Mouse (Mus musculus): ENCODE results near the gene Pald1. TPM values are rescaled to one million over a fixed set of nuclear protein-coding genes. Genes with fewer than 3 reads are reported as not detected.

Gene Pald1
- total RNA-seq, 2 experiments from 2014 or later = 4.0 to 7.2 TPM

GRCm38 (mm10) chr10:61378050-61378449 is 5.3 kb downstream of the Pald1 start:
- intact Hi-C loops (cut with DNase I) = no loop called here
- Histone ChIP-seq H3K4me3 (no peak overlapping the region), H3K27ac (peak overlapping the region; percentile 2; the same call in 1 of the 2 replicates)
- DNase-seq = no peak
- TF ChIP-seq CTCF (IDR thresholded peaks at IDR 0.05) = no peak

DNA sequence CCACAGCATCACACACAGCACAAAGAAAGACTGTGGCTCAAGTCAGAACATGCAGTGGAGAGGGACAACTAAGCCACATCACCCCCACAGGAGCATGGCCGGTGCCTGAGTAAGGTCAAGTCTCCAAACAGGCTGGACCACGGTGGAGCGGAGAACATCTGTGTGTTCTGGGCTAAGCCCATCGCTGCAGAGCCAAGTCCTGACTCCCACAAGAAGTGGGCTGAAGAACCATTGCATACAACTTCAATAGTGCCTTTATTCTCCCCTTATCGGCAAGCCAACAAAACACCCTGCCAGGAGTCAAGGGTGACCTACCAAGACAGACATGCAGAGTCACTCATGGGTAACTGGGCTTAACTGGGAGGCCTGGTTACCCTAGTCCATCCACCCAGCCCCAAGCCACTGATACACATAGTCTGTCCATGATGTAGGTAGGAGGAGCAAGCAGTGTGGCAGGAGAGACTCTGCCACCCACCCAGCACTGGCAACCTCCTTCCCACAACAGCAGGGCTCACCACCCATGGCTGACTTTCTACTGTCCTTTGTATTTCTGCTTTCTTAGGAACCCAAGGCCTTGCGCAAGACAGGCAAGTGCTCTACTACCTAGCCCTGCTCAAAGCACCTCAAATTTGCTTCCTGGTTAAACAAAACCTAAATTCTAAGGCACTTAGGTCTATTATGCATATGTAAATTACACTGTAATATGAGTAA is 8.4 kb downstream of the Pald1 start:
- H3K4me3 ChIP-seq = no peak overlapping the region
- intact Hi-C loops (cut with DNase I) = no loop called here
- no peak for DNase-seq
- TF ChIP-seq CTCF (IDR thresholded peaks at IDR 0.05) = no peak
- peak overlapping the region; percentile 48 for H3K27ac ChIP-seq

GRCm38 (mm10) chr10:61374076-61374475 is 9.3 kb downstream of the Pald1 start:
- H3K27ac ChIP-seq = peak overlapping the region; percentile 48
- TF ChIP-seq CTCF (IDR thresholded peaks at IDR 0.05) = no peak
- intact Hi-C loops (cut with DNase I) = no loop called here
- no peak overlapping the region for H3K4me3 ChIP-seq
- DNase-seq = peak; percentile 50

DNA sequence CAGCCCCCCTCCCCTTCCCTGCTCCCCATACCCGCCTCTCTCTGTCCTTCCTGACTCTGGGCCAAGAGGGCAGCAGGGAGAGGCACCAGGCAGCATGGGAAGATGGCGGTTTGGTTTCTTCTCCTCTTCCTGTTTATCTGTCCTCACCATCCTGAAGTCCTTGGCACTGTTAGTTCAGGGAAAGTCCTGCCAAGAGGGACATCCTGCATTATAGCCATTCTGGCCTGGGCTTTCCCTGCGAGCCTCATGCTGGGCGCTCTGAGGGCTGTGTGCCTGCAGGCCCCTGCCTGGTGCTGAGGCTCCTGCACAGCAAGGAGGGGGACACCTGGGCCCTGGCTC is 10.8 kb downstream of the Pald1 start:
- intact Hi-C loops (cut with DNase I) = no loop called here
- no peak for TF ChIP-seq CTCF (IDR thresholded peaks at IDR 0.05)
- peak overlapping the region; percentile 78 for H3K27ac ChIP-seq
- no peak overlapping the region for H3K4me3 ChIP-seq
- DNase-seq = no peak

DNA sequence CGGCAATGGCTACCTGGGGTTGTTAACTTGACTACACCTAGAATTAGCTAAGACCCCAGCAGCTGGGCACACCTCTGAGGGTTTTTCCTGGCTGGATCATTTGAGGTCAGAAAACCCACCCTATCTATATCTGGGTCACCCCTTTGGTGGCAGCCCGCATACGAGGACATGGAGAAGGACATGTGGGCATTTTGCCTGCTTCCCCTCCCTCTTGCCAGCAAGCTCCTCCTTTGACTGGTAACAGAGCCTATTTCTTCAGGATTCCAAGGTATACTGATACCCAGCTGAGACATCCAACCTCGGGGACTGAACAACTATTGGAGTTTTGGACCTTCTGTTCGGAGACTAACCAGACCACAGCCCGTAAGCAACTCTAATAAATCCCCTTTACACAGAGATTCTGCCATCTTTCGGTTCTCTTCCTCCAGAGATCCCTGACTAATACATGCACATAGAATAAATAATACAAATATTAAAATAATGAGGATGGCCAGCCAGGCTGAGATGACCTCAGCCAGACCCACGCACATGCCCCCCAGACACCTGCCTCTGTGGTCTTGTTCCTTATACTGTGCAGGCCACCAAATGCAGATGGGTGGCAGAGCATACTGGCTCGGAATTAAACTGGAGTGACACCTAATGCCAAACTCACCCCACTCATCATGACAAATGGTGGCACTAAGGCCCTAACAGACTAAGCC is 11.3 kb downstream of the Pald1 start:
- peak overlapping the region; percentile 78 for H3K27ac ChIP-seq
- intact Hi-C loops (cut with DNase I) = no loop called here
- DNase-seq = no peak
- H3K4me3 ChIP-seq = no peak overlapping the region
- no peak for TF ChIP-seq CTCF (IDR thresholded peaks at IDR 0.05)

DNA sequence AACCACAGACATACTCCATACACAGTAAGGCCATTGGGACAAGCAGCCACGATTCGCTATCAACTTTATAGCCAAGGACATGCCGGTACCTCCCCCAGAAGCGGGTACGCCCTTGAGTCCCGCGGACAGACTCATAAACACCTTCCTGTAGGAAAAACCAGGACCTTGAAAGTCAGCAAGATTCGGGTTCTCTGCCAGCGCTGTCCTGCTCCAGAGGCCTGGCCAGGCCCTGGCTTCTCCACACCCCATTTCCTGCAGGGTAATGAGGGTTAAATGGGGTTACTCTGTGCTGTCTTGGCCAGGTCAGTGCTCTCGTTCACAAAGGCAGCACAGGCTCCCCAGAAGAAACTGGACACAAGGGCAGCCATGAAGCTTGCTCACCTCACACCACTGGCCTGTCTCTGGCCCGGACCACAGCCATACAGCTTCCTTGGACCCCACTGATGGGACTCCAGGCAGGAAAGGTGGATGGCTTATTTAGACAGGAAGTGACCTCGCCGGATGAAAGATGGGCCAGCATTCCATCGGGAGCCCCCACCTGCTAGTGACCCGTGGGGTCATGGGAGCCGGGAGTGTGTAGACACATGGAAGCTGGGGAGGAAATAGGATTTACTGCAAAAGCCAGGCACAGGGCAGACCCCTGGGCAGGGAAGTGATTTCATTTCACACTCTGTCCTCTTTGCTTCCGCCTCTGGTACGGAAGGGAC is 12.9 kb downstream of the Pald1 start:
- intact Hi-C loops (cut with DNase I) = no loop called here
- peak; percentile 67 for DNase-seq
- Histone ChIP-seq H3K4me3 (peak overlapping the region; percentile 20), H3K27ac (peak overlapping the region; percentile 78)
- TF ChIP-seq CTCF (IDR thresholded peaks at IDR 0.05) = no peak

- Histone ChIP-seq H3K4me3 (peak overlapping the region; percentile 13; the same call in 1 of the 2 replicates), H3K27ac (peak overlapping the region; percentile 78)
- no peak for TF ChIP-seq CTCF (IDR thresholded peaks at IDR 0.05)
- intact Hi-C loops (cut with DNase I) = no loop called here
- no peak for DNase-seq
Observed at GRCm38 (mm10) chr10:61369755-61370154, 13.6 kb downstream of the Pald1 start.

DNA sequence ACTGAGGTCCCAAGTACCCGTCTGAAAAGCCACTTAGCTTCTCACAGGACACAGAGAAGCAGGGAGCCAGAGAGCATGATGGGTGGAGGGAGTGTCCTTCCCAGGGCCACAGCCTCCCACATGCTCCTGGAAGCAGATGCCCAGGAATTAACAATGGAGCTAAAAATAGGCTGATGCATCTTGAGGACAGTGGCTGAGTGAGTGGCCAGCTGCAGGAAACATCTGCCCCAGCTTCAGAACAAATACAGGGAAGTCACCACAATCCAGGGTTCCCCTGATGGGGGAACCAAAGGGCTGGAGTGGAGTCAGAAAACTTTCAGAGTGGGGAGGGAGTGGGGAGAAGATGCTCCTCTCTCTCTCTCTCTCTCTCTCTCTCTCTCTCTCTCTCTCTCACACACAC is 17.4 kb downstream of the Pald1 start:
- H3K27ac ChIP-seq = peak overlapping the region; percentile 51
- TF ChIP-seq CTCF (IDR thresholded peaks at IDR 0.05) = no peak; the same call in 1 of the 2 replicates
- intact Hi-C loops (cut with DNase I) = no loop called here
- no peak overlapping the region for H3K4me3 ChIP-seq
- no peak for DNase-seq

- no peak overlapping the region for H3K4me3 ChIP-seq
- intact Hi-C loops (cut with DNase I) = no loop called here
- H3K27ac ChIP-seq = no peak overlapping the region
- no peak for TF ChIP-seq CTCF (IDR thresholded peaks at IDR 0.05)
- no peak for DNase-seq
Observed at GRCm38 (mm10) chr10:61364431-61364830, 18.9 kb downstream of the Pald1 start.

DNA sequence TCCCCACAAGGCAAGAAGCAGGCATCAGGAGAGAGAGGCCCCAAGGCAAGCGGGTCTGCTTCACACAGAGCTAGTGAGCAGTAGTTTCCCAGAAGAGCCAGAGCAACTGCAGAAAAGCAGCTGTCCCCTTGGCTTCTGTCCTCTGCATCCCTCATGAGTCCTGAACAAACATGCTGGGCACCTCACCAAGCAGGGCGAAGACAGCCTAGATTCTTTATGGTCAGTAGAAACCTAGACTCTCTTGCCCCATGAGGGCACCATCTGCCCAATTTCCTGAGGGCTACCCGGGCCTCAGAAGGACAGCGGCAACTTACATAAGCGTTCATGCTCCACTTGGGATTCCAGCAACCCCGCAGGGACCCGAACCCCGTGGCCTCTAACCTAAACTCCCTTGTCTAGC is 20.3 kb downstream of the Pald1 start:
- intact Hi-C loops (cut with DNase I) = loop anchor here (2.0 kb wide), 1 partner anchor 36 kb away; no protein-coding TSS in a partner anchor
- peak; percentile 39 for TF ChIP-seq CTCF (IDR thresholded peaks at IDR 0.05)
- DNase-seq = peak; percentile 78
- Histone ChIP-seq H3K4me3 (peak overlapping the region; percentile 58), H3K27ac (peak overlapping the region; percentile 76)

DNA sequence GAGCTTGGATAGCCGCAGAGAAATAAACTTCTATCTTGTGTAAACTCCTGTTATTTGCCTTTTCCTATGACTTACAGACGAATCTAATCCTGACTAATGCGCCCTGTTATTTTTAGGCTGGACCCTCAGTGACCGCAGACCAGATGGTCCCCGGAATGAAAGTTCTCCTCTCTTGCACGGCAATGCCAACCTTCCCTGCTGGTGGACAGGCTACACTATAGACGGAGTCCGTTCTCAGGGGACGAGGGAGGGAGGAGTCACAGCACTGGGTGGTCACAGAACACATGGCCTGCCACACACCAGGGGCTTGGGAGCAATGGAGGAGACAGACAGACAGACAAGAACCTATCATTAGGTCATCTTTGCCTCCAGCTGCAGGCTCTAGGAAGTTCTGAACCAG is 20.8 kb downstream of the Pald1 start:
- H3K27ac ChIP-seq = peak overlapping the region; percentile 76
- intact Hi-C loops (cut with DNase I) = loop anchor here (2.0 kb wide), 1 partner anchor 36 kb away; no protein-coding TSS in a partner anchor
- DNase-seq = no peak
- TF ChIP-seq CTCF (IDR thresholded peaks at IDR 0.05) = no peak
- peak overlapping the region; percentile 58 for H3K4me3 ChIP-seq

- intact Hi-C loops (cut with DNase I) = no loop called here
- H3K27ac ChIP-seq = no peak overlapping the region
- DNase-seq = no peak
- no peak overlapping the region for H3K4me3 ChIP-seq
- TF ChIP-seq CTCF (IDR thresholded peaks at IDR 0.05) = no peak
Observed at GRCm38 (mm10) chr10:61360667-61361066, 22.7 kb downstream of the Pald1 start.

- Histone ChIP-seq H3K27ac (0 out of 2 replicates have a peak overlapping the region, but pooled peaks have one; percentile 28), H3K4me3 (peak overlapping the region; percentile 33; the same call in 1 of the 2 replicates)
- intact Hi-C loops (cut with DNase I) = no loop called here
- DNase-seq = no peak
- TF ChIP-seq CTCF (IDR thresholded peaks at IDR 0.05) = no peak
Observed at GRCm38 (mm10) chr10:61359411-61359810, 23.9 kb downstream of the Pald1 start.
